Mouse (Mus musculus): ENCODE results near the gene Sepsecs. TPM values are rescaled to one million over a fixed set of nuclear protein-coding genes. Genes with fewer than 3 reads are reported as not detected.
"Not testable (repeated sequence)": the region's sequence is repeated elsewhere in the genome, so short reads cannot be mapped to it uniquely, and the experiment has no call there.

The Sepsecs gene
- 6.4 and 7.7 TPM in 2 replicates for polyA plus RNA-seq (2016; fragmentation: Nextera tagmentation; extraction: Ambion mirVana)

DNA sequence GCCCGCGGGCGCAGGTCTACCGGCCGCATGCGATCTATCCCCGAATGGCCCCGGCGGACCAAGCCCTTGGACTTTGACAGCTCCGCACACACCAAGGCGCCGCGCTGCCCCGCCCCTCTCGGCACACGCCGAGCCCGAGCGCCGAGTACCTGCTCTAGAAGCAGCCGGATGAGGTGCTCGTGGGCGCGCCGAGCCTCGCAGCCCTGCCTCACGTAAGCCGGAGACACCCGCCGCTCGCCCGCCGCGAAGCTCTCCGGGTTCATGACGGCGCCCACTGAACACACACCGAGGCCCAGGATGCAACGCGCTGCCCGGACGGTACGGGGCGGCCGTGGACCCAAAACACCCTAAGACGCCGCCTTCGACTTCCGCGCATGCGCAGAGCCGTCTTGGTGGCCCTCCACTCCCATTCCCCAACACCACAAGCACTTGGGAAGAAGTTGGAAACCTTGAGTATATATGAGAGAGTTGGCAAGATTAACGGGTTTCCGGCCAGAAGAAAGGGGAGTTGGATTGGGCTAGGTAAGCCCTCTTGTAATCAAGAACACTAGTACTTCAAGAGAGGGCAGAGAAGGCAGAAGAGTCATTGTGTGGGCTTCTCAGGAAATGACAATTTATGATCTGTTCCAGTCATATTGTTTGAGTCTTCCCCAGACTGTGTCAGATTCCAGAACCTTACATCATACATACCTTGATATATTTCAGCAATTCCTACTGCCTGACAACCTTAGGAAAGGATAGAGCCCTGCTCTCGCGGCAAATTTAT, at the start of gene Sepsecs:
Gene Sepsecs, minus strand, starts transcription at position 283 of the 766 bp plus-strand sequence.
- Histone ChIP-seq H3K4me1 (replicated peaks) (no peaks in the 10 kb centered on the region; the same call in 1 of the 2 replicates), H3K36me3 (peaks cover 6% of the 10 kb centered on the region), H3K4me2 (peak within 1 kb of the TSS; percentile 73), H3K27me3 (replicated peaks) (peaks cover 11% of the 10 kb centered on the region), H3K9ac (peak within 1 kb of the TSS; percentile 87), H3K27ac (ENCODE audit: poor library complexity, severe bottlenecking) (peak within 1 kb of the TSS; percentile 12; the same call in 1 of the 2 replicates), H3K9me3 (replicated peaks) (no peaks in the 10 kb centered on the region), H3K4me3 (peak within 1 kb of the TSS; percentile 87)
- ATAC-seq (ENCODE audit: insufficient number of reproducible peaks, low FRiP score): peak; percentile 91
- 4% methylated on average over 53 of the region's 56 CpGs for WGBS

DNA sequence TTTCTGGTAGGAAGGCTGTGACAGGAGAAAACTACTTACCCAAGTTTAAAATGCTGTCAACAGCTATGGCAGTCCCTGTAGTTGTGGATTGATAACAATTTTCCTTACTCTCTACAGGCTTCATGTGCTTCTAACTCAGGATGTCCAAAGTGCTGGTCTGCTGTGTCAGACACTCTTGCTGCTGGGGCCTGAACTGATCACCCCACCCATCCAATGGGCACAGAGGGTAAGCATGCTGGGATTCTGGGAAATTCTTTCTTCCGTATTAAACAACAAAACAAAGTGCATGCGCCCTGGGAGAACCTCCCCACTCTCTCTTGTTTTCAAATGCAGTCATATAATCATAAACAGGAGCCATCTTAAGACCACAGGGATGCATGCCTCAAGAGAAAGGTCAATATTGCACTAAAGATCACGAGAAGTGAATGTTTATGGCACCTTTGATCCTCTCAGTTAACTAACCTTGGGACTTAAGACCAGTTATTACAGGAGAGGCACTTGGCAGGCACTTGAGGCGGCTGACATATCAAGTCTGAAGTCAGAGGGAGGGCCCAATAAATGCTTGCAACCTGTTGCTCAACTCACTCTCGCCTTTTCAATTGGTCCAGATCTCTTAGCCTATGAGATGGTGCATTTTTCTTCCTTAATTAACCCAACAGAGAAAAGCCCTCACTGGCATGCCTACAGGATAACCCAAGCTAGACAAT, 47.4 kb upstream of the Sepsecs start:
- H3K9ac ChIP-seq: no peak overlapping the region
- no peaks in the 10 kb centered on the region for H3K9me3 ChIP-seq (replicated peaks)
- no peak overlapping the region for H3K27ac ChIP-seq (ENCODE audit: poor library complexity, severe bottlenecking)
- no peaks in the 10 kb centered on the region for H3K36me3 ChIP-seq
- H3K27me3 ChIP-seq (replicated peaks): no peaks in the 10 kb centered on the region
- H3K4me2 ChIP-seq: no peak overlapping the region
- H3K4me1 ChIP-seq (replicated peaks): no peaks in the 10 kb centered on the region
- WGBS: 76% methylated on average over 5 of the region's 5 CpGs
- ATAC-seq (ENCODE audit: insufficient number of reproducible peaks, low FRiP score): no peak
- H3K4me3 ChIP-seq: no peak overlapping the region

DNA sequence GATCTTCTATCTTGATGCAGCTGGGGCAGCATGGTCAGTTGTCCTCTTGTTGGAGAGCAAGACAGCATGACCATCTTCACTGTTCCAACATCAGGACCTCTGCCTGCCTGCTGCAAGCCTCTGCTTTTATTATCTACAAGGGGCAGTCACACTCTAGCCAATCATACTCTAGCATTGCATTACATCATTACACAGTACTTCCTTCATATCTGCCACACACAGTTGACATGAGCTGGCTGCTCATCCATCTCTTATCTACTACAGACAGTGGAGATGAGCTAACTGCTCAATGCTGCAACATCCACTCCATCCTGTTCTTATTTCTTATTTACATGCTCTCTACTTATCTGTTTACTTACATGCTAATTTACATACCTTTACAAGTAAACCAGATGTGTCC, 43.2 kb upstream of the Sepsecs start:
- ATAC-seq (ENCODE audit: insufficient number of reproducible peaks, low FRiP score): peak; percentile 39; the same call in 1 of the 2 replicates
- Histone ChIP-seq H3K36me3 (no peaks in the 10 kb centered on the region), H3K4me1 (replicated peaks) (no peaks in the 10 kb centered on the region), H3K27ac (ENCODE audit: poor library complexity, severe bottlenecking) (no peak overlapping the region), H3K9ac (no peak overlapping the region), H3K4me3 (no peak overlapping the region), H3K9me3 (replicated peaks) (no peaks in the 10 kb centered on the region), H3K4me2 (no peak overlapping the region), H3K27me3 (replicated peaks) (no peaks in the 10 kb centered on the region)

DNA sequence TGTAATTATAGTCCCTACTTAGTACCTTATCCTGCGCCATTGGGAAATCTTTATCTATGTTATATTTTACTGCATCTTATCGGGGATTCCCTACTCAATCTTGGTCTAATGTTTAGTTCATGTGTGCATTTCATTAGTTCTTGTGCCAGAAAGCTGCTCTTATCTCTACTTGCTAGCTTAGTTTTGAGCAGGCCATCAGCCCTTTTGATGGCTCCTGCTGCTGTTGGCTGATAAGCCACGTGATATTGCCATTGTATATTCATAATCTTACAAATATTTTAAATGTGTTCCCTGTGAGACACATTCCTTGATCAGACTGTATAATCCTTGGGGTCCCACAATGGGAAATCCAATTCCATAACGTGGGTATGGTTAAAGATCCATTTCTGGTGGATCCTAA, 35.1 kb upstream of the Sepsecs start:
- Histone ChIP-seq H3K4me2 (no peak overlapping the region), H3K27ac (ENCODE audit: poor library complexity, severe bottlenecking) (no peak overlapping the region), H3K27me3 (replicated peaks) (no peaks in the 10 kb centered on the region), H3K4me3 (no peak overlapping the region), H3K36me3 (no peaks in the 10 kb centered on the region), H3K9ac (no peak overlapping the region), H3K4me1 (replicated peaks) (no peaks in the 10 kb centered on the region), H3K9me3 (replicated peaks) (no peaks in the 10 kb centered on the region)
- 65% methylated on average over 4 of the region's 4 CpGs for WGBS
- ATAC-seq (ENCODE audit: insufficient number of reproducible peaks, low FRiP score): no peak

DNA sequence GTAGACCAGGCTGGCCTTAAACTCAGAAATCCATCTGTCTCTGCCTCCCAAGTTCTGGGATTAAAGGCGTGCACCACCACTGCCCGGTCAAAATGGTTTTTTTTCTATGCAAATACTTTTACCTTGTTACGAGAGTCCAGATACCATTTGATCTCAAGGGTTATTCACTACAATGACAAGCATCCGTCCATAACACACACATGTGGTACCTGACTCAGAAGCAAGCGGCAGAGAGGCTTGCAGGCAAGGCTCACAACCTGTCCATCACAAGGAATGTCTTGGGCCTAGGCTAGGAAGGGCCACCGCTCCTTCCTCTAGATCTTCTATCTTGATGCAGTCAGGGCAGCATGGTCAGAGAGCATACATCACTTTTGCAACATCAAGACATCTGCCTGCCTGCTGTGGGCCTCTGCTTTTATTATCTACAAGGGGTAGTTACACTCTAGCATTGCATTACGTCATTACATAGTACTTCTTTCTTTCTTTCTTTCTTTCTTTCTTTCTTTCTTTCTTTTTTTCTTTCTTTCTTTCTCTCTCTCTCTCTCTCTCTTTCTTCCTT, 28.5 kb upstream of the Sepsecs start:
- not testable (repeated sequence) for H3K4me2 ChIP-seq; ATAC-seq (ENCODE audit: insufficient number of reproducible peaks, low FRiP score); H3K27me3 ChIP-seq (replicated peaks); H3K9me3 ChIP-seq (replicated peaks); H3K9ac ChIP-seq; H3K36me3 ChIP-seq; H3K27ac ChIP-seq (ENCODE audit: poor library complexity, severe bottlenecking); H3K4me3 ChIP-seq; H3K4me1 ChIP-seq (replicated peaks)
- 79% methylated on average over 7 of the region's 7 CpGs for WGBS

DNA sequence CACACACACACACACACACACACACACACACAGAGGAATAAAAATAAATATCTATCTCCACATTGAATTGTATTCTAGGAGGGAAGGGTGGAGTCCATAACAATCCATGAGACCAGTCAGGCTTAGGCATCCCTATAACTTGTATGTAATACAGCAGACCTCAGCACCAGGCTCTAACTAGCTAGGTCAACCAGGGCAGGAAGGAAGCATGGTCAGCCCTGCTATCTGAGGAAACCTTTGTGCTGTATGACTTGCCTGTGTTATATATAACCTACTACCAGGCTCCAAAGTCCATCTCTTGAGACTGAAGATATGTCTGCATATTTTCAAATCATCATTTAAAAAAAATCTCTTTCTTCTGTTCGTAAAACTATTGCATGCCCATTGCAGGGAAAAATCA, 27.8 kb upstream of the Sepsecs start:
- Histone ChIP-seq H3K4me3 (no peak overlapping the region), H3K36me3 (no peaks in the 10 kb centered on the region), H3K9me3 (replicated peaks) (no peaks in the 10 kb centered on the region), H3K27me3 (replicated peaks) (no peaks in the 10 kb centered on the region), H3K27ac (ENCODE audit: poor library complexity, severe bottlenecking) (no peak overlapping the region), H3K4me1 (replicated peaks) (no peaks in the 10 kb centered on the region), H3K9ac (no peak overlapping the region), H3K4me2 (no peak overlapping the region)
- 77% methylated on average over 1 of the region's 1 CpGs for WGBS
- no peak for ATAC-seq (ENCODE audit: insufficient number of reproducible peaks, low FRiP score)

DNA sequence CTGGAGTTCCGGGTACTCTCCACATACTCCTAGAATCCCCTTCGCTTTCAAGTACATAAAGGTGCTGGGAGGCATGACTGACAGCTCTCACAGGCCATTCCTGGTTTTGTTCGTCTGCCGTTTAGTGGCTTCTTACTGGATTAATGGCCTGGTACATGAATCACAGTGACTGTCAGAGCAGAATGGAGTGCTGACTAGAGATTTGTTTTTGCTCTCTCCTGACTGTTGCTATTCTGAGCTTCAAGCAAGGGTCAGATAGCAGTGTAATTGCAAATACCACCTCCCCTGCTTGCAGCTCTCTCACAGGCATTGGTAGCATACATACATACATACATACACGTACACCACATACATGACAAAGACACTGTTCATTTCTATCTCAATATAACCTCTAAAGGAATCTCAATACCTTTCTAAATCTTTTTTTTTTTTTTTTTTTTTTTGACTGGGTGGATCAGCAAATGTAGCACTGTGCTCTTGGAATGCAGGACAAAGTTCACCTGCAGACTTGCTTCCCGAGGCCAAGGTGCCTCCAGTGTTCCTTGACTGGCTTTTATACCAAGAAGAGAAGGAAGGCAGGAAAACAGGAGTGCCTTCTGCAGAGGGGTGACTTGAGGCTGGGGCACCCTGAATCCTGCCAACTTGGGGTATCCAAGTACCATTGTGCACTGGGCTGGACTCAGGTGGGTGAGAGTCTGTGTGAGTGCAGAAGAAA, 18.4 kb upstream of the Sepsecs start:
- no peaks in the 10 kb centered on the region for H3K36me3 ChIP-seq
- no peak overlapping the region for H3K9ac ChIP-seq
- H3K4me1 ChIP-seq (replicated peaks): peaks cover 10% of the 10 kb centered on the region
- H3K27ac ChIP-seq (ENCODE audit: poor library complexity, severe bottlenecking): peak overlapping the region; percentile 68
- ATAC-seq (ENCODE audit: insufficient number of reproducible peaks, low FRiP score): no peak
- H3K9me3 ChIP-seq (replicated peaks): no peaks in the 10 kb centered on the region
- 42% methylated on average over 6 of the region's 6 CpGs for WGBS
- no peak overlapping the region for H3K4me2 ChIP-seq
- no peaks in the 10 kb centered on the region for H3K27me3 ChIP-seq (replicated peaks)
- no peak overlapping the region for H3K4me3 ChIP-seq

DNA sequence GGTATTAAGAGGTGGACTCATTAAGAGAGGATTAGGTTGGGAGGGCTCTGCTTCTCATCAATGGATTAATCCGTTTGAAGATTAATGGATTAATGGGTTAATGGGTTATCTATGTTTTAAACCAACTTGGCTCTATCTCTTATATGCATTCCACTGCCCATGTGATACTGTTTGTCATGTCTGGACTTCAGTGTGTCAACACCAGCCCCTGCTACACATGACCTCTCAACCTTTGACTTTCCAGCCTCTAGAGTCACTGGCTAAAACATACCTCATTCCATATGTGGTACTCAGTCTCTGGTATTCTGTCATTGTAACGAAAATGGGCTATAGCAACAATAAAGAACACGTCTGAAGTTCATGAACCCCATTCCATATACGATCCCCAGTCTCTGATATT, 11.6 kb upstream of the Sepsecs start:
- no peaks in the 10 kb centered on the region for H3K36me3 ChIP-seq
- H3K9me3 ChIP-seq (replicated peaks): no peaks in the 10 kb centered on the region
- H3K4me1 ChIP-seq (replicated peaks): no peaks in the 10 kb centered on the region
- no peak for ATAC-seq (ENCODE audit: insufficient number of reproducible peaks, low FRiP score)
- H3K27ac ChIP-seq (ENCODE audit: poor library complexity, severe bottlenecking): no peak overlapping the region
- H3K27me3 ChIP-seq (replicated peaks): no peaks in the 10 kb centered on the region
- no peak overlapping the region for H3K4me3 ChIP-seq
- no peak overlapping the region for H3K9ac ChIP-seq
- H3K4me2 ChIP-seq: no peak overlapping the region
- WGBS: 65% methylated on average over 4 of the region's 4 CpGs

DNA sequence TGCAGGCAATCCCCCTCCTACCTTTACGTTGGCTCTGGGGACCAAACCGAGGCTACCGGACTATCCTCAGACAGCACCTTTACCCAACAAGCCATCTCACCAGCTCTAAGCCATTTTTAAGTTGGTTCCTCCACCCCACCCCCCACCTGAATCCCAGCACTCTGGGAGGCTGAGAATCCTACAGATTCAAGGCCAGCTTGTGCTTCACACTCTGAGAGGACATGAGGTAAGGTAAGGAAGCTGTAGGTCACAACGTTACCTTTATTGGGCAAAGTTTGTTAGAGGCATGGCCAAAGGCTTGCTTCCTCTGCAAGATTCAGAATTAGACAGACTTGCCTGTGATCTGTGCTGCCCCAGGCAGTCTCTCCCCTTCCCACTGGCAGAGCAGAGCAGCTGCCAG, 10.7 kb upstream of the Sepsecs start:
- H3K4me3 ChIP-seq: no peak overlapping the region
- H3K4me2 ChIP-seq: no peak overlapping the region
- ATAC-seq (ENCODE audit: insufficient number of reproducible peaks, low FRiP score): no peak
- H3K9ac ChIP-seq: no peak overlapping the region
- H3K36me3 ChIP-seq: no peaks in the 10 kb centered on the region
- no peaks in the 10 kb centered on the region for H3K9me3 ChIP-seq (replicated peaks)
- H3K27ac ChIP-seq (ENCODE audit: poor library complexity, severe bottlenecking): no peak overlapping the region
- 64% methylated on average over 4 of the region's 4 CpGs for WGBS
- no peaks in the 10 kb centered on the region for H3K27me3 ChIP-seq (replicated peaks)
- no peaks in the 10 kb centered on the region for H3K4me1 ChIP-seq (replicated peaks)

DNA sequence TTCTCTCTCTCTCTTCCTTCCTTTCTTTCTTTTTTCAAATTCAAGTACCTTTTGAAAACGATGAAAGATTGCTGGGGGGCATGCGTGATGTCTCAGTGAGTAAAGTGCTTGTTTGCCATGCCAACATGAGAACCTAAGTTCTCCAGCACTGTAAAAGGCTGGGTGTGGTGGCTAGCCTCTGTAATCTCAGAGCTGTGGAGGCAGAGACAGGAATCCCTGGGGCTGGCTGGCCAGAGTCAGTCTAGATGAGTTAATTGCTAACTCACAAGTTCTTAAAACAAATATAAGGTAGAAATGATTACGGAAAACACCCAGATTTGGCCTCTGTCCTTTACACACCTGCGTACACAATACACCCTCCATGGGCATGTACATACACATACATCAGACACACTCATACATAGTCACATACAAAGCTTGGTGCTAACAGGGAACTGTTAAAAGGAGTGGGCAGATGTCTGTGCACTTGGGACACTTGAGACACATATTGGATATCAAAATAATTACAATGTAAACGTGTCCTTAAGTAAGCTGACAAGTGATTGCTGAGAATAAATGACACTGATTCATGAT, 9.1 kb upstream of the Sepsecs start:
- peaks cover 2% of the 10 kb centered on the region; the same call in 1 of the 2 replicates for H3K27me3 ChIP-seq (replicated peaks)
- no peaks in the 10 kb centered on the region for H3K4me1 ChIP-seq (replicated peaks)
- no peaks in the 10 kb centered on the region for H3K9me3 ChIP-seq (replicated peaks)
- ATAC-seq (ENCODE audit: insufficient number of reproducible peaks, low FRiP score): no peak
- H3K4me2 ChIP-seq: no peak overlapping the region
- WGBS: 72% methylated on average over 5 of the region's 5 CpGs
- H3K4me3 ChIP-seq: no peak overlapping the region
- H3K27ac ChIP-seq (ENCODE audit: poor library complexity, severe bottlenecking): no peak overlapping the region
- no peaks in the 10 kb centered on the region for H3K36me3 ChIP-seq
- no peak overlapping the region for H3K9ac ChIP-seq

DNA sequence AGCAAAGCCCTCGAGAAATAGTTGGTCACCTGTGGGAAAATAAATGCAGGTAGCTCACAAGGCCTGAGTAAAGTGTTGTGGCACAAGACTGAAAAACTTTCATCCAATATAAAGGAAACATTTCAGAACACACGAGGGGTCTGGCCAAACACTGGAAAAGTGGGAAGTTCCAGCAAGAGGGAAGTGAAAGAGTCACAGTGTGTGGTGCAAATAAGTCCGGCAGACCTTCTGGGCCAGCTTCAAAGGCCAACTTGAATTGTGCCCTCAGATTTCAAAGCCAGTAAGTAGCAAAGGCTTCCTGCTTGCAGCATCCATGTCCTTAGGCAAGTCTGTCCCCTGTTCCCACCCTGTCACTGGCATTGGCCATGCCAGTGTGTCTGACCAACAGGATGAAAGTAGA, 7.6 kb upstream of the Sepsecs start:
- Histone ChIP-seq H3K9me3 (replicated peaks) (no peaks in the 10 kb centered on the region), H3K4me1 (replicated peaks) (no peaks in the 10 kb centered on the region), H3K36me3 (no peaks in the 10 kb centered on the region), H3K4me3 (no peak overlapping the region), H3K27ac (ENCODE audit: poor library complexity, severe bottlenecking) (no peak overlapping the region), H3K4me2 (no peak overlapping the region), H3K9ac (no peak overlapping the region), H3K27me3 (replicated peaks) (peaks cover 11% of the 10 kb centered on the region; the same call in 1 of the 2 replicates)
- WGBS: 71% methylated on average over 3 of the region's 3 CpGs
- no peak for ATAC-seq (ENCODE audit: insufficient number of reproducible peaks, low FRiP score)

Data from heart, embryonic 12.5 days (tissue).